Mouse (Mus musculus) embryonic fibroblast, embryonic 13.5 days (primary cell): Measurements from ENCODE around the gene Gan.

Source experiments
- CTCF ChIP-seq: IDR thresholded peaks from 2 replicates; pipeline ENCODE4 v1.5.1; 2011; ENCODE audit warnings: mild to moderate bottlenecking, control low read depth, low read length, moderate library complexity, borderline replicate concordance; ENCODE audit not compliant: insufficient read depth
- POLR2A ChIP-seq: IDR thresholded peaks from 2 replicates; pipeline ENCODE4 v1.6.1; 2011; ENCODE audit warnings: low read depth, mild to moderate bottlenecking, control low read depth, low read length, moderate library complexity

- TF ChIP-seq CTCF: no peak
- TF ChIP-seq POLR2A: no peak
These were observed 90.4 kb downstream of the Gan start for GRCm38 (mm10) chr8:117248341-117248740.
